Mouse (Mus musculus): ENCODE results near the gene Zfp654. TPM values are rescaled to one million over a fixed set of nuclear protein-coding genes. Genes with fewer than 3 reads are reported as not detected.
A peak's percentile ranks its signal among the peaks of the same experiment; 100 is the strongest.

The Zfp654 gene
- polyA plus RNA-seq, 1 experiment from 2014 or later, result 8.5 TPM

DNA sequence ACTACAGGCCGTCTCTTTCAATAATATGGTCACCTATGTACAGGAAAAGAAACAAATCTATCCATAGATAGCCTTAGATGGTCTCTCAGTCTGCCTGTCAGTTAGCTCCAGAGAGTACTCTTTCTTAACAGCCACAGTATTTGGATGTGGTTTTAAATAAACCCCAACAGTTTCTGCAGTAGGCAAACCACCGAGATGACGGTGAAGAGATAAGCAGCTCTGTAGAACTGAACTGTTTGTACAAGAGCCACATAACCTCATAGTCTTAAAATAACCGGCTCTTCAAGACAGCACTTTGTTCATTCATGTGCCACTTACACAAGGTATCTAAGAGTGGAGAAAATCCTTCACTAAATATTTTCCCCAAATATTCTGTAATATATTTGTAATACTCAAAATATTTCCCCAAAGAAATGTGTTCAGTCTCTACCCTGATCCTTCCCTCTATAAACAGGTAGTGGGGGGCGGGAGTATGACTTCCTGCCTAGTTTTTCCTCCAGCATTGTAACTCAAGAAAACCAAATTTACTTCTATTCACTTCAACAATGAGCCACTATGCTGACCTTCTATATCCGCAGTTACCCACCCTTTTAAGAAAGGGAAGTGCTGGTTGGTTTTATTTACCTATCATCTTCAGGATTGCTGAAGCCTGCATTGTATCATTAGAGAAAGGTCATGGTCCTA, 92.7 kb downstream of the Zfp654 start:
- Histone ChIP-seq H3K36me3 (ENCODE audit: control insufficient read depth, insufficient read depth, low read length) (peaks cover 9% of the 10 kb centered on the region; the same call in 1 of the 2 replicates), H3K9ac (replicated peaks; ENCODE audit: low read depth, low read length) (no peak overlapping the region), H3K4me1 (ENCODE audit: control insufficient read depth, insufficient read depth, low read length) (no peaks in the 10 kb centered on the region), H3K27ac (ENCODE audit: low read depth, low read length) (no peak overlapping the region), H3K4me2 (ENCODE audit: low read depth, low read length) (no peak overlapping the region), H3K27me3 (ENCODE audit: control insufficient read depth, insufficient read depth, low read length) (no peaks in the 10 kb centered on the region), H3K9me3 (ENCODE audit: control insufficient read depth, low read length) (no peaks in the 10 kb centered on the region), H3K4me3 (ENCODE audit: low read depth, low read length) (no peak overlapping the region)
- WGBS, result 89% methylated on average over 6 of the region's 6 CpGs
- ATAC-seq (ENCODE audit: low read depth), result no peak

DNA sequence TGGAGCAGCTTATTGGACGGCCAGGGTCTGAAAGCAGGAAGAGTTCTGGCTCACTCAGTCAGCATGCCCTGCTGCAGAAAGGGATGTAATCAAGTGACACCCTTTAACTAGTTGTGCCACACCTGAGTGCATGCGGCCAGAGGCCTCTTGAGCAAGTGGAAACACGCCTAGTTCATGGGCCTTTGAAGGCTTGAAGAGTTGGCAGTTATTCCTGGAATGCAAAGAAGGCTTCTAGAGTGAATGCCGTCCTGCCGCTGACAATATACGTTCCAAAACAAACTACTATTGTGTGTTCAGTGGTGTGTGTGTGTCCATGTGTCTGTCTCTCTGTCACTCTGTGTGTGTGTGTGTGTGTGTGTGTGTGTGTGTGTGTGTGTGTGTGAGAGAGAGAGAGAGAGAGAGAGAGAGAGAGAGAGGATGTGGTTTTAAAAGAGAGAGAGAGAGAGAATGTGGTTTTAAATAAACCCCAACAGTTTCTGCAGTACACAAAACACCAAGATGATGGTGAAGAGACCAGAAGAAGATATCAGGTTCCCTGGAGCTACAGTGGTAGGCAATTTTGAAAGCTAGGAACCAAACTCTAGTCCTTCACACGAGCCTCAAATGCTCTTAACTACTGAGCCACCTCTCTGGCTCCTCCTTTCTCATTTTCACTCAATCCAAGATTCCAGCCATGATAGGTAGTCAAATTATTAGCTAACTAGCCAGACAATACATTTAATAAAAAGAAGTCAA, 93.6 kb downstream of the Zfp654 start:
- Histone ChIP-seq H3K27me3 (ENCODE audit: control insufficient read depth, insufficient read depth, low read length) (no peaks in the 10 kb centered on the region), H3K27ac (ENCODE audit: low read depth, low read length) (no peak overlapping the region), H3K4me1 (ENCODE audit: control insufficient read depth, insufficient read depth, low read length) (no peaks in the 10 kb centered on the region), H3K36me3 (ENCODE audit: control insufficient read depth, insufficient read depth, low read length) (0 out of 2 replicates have a peak, but pooled peaks cover under 1% of the 10 kb centered on the region), H3K9ac (replicated peaks; ENCODE audit: low read depth, low read length) (no peak overlapping the region), H3K9me3 (ENCODE audit: control insufficient read depth, low read length) (no peaks in the 10 kb centered on the region), H3K4me2 (ENCODE audit: low read depth, low read length) (no peak overlapping the region), H3K4me3 (ENCODE audit: low read depth, low read length) (no peak overlapping the region)
- WGBS, result 94% methylated on average over 7 of the region's 7 CpGs
- no peak for ATAC-seq (ENCODE audit: low read depth)

DNA sequence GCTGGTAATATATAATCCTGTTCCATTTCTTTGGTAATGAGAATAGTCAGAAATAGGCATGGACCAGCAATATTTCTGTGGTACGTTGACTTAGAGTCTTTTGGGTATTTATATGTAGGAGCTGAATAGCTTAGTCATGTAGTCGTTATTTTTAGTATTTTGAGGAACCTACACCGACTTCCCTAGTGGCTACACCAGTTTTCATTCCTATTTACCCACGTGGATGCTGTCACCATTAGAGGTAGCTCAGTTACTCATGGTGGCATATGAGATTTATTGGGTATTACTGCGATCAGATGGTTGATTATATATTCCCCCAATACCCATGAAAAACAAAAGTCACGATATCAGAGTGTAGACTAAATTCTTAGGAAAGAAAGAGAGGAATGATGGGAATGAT, 95.1 kb downstream of the Zfp654 start:
- Histone ChIP-seq H3K27ac (ENCODE audit: low read depth, low read length) (no peak overlapping the region), H3K4me2 (ENCODE audit: low read depth, low read length) (no peak overlapping the region), H3K36me3 (ENCODE audit: control insufficient read depth, insufficient read depth, low read length) (no peaks in the 10 kb centered on the region), H3K9me3 (ENCODE audit: control insufficient read depth, low read length) (no peaks in the 10 kb centered on the region), H3K4me3 (ENCODE audit: low read depth, low read length) (no peak overlapping the region), H3K9ac (replicated peaks; ENCODE audit: low read depth, low read length) (no peak overlapping the region), H3K4me1 (ENCODE audit: control insufficient read depth, insufficient read depth, low read length) (no peaks in the 10 kb centered on the region), H3K27me3 (ENCODE audit: control insufficient read depth, insufficient read depth, low read length) (no peaks in the 10 kb centered on the region)
- 81% methylated on average over 6 of the region's 6 CpGs for WGBS
- ATAC-seq (ENCODE audit: low read depth), result no peak

DNA sequence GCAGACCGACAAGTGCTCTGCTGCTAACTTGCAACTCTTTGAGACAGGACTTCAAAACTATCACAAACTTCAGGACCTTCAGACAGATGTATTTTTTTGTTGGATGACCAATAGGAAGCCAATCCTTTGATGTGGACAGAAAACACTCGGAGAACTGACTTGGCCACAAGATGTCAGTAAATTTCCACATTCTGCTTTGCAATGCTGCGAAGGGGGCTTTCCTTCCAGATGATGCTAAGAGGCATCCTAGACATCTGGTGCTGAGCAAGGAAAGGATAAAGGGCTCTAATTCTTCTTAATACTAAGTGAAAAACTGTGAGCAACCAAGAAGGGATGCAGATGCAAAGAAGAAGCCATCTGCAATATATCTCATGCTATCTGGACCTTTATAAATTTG, 96.7 kb downstream of the Zfp654 start:
- H3K36me3 ChIP-seq (ENCODE audit: control insufficient read depth, insufficient read depth, low read length), result no peaks in the 10 kb centered on the region
- H3K4me1 ChIP-seq (ENCODE audit: control insufficient read depth, insufficient read depth, low read length), result no peaks in the 10 kb centered on the region
- H3K9me3 ChIP-seq (ENCODE audit: control insufficient read depth, low read length), result no peaks in the 10 kb centered on the region
- no peak overlapping the region for H3K27ac ChIP-seq (ENCODE audit: low read depth, low read length)
- H3K4me2 ChIP-seq (ENCODE audit: low read depth, low read length), result no peak overlapping the region
- WGBS, result 42% methylated on average over 3 of the region's 3 CpGs
- ATAC-seq (ENCODE audit: low read depth), result peak; percentile 79
- H3K9ac ChIP-seq (replicated peaks; ENCODE audit: low read depth, low read length), result no peak overlapping the region
- no peak overlapping the region for H3K4me3 ChIP-seq (ENCODE audit: low read depth, low read length)
- H3K27me3 ChIP-seq (ENCODE audit: control insufficient read depth, insufficient read depth, low read length), result no peaks in the 10 kb centered on the region

DNA sequence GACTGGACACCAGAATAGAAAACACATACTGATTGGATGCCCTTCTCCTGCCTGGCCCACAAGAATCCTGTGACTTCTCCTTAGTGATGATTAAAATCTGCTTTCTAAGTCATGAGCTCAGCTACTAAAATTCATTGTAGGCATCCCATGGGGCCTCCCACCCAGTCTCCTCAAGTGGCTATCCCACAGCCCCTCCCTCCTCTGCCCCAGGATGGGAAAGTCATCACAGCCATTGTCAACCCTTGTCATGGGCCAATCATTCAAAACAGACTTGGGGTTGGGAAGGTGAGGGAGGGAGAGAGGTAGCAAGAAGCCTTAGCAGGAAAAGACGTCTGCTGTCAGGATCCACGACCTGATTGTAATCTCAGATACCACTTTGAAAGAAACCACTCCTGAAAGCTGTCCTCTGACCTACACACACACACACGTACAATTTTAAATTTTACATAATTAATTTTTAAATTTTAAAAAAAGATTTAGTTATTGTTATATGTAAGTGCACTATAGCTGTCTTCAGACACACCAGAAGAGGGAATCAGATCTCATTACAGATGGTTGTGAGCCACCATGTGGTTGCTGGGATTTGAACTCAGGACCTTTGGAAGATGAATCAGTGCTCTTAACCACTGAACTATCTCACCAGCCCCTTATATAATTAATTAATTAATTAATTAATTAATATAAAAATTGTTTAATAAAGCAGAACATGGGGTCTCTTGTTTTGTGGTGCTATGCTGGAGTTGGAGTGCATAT, 97.3 kb downstream of the Zfp654 start:
- ATAC-seq (ENCODE audit: low read depth), result 0 out of 2 replicates have a peak, but pooled peaks have one; percentile 35
- H3K36me3 ChIP-seq (ENCODE audit: control insufficient read depth, insufficient read depth, low read length), result no peaks in the 10 kb centered on the region
- no peaks in the 10 kb centered on the region for H3K27me3 ChIP-seq (ENCODE audit: control insufficient read depth, insufficient read depth, low read length)
- H3K4me1 ChIP-seq (ENCODE audit: control insufficient read depth, insufficient read depth, low read length), result no peaks in the 10 kb centered on the region
- WGBS, result 79% methylated on average over 3 of the region's 3 CpGs
- no peak overlapping the region for H3K4me3 ChIP-seq (ENCODE audit: low read depth, low read length)
- H3K4me2 ChIP-seq (ENCODE audit: low read depth, low read length), result no peak overlapping the region
- H3K9ac ChIP-seq (replicated peaks; ENCODE audit: low read depth, low read length), result no peak overlapping the region
- H3K9me3 ChIP-seq (ENCODE audit: control insufficient read depth, low read length), result no peaks in the 10 kb centered on the region
- no peak overlapping the region for H3K27ac ChIP-seq (ENCODE audit: low read depth, low read length)

DNA sequence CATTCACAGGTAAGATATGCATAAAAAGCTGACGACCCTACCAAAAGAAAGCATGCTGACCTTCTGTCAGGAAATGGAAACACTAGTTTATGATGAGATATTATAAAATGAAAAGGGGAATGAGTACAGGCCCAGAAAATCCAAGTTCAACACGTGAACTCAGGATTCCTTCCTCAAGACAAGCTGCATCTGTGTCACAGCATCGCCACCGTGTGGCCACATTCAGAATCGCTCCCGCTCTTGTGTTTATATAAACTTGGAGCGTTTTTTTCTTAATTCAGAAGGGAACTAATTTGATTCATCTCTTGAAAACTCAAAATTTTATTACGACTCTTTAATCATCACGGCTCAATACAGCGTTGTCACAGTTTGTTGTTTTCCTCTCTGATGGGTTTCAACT, 103.2 kb downstream of the Zfp654 start:
- no peak; the same call in 1 of the 2 replicates for ATAC-seq (ENCODE audit: low read depth)
- Histone ChIP-seq H3K27ac (ENCODE audit: low read depth, low read length) (no peak overlapping the region), H3K4me3 (ENCODE audit: low read depth, low read length) (no peak overlapping the region), H3K9me3 (ENCODE audit: control insufficient read depth, low read length) (no peaks in the 10 kb centered on the region), H3K9ac (replicated peaks; ENCODE audit: low read depth, low read length) (no peak overlapping the region), H3K27me3 (ENCODE audit: control insufficient read depth, insufficient read depth, low read length) (no peaks in the 10 kb centered on the region), H3K36me3 (ENCODE audit: control insufficient read depth, insufficient read depth, low read length) (no peaks in the 10 kb centered on the region), H3K4me2 (ENCODE audit: low read depth, low read length) (no peak overlapping the region), H3K4me1 (ENCODE audit: control insufficient read depth, insufficient read depth, low read length) (no peaks in the 10 kb centered on the region)
- WGBS, result 10% methylated on average over 10 of the region's 10 CpGs

DNA sequence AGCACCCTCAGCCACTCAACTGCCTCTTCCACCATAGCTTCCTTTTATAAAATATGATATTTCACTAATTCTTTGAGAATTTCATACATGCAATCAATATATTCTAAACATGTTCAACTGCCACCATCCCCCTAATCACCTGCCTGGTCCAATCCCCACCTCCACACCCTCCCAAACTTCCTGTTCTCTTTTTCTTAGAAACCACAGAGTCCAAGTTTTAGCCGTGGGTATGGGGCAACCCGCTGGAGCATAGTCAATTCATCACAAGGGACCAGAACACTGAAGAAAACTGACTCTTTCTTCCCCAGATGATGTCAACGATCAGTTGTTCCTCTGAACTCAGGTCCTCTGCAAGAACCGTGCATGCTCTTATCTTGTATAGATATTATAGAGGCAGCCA, 106.4 kb downstream of the Zfp654 start:
- H3K4me2 ChIP-seq (ENCODE audit: low read depth, low read length), result no peak overlapping the region
- WGBS, result 88% methylated on average over 4 of the region's 4 CpGs
- no peaks in the 10 kb centered on the region for H3K36me3 ChIP-seq (ENCODE audit: control insufficient read depth, insufficient read depth, low read length)
- H3K27me3 ChIP-seq (ENCODE audit: control insufficient read depth, insufficient read depth, low read length), result no peaks in the 10 kb centered on the region
- H3K9ac ChIP-seq (replicated peaks; ENCODE audit: low read depth, low read length), result no peak overlapping the region
- no peak overlapping the region for H3K27ac ChIP-seq (ENCODE audit: low read depth, low read length)
- H3K4me3 ChIP-seq (ENCODE audit: low read depth, low read length), result no peak overlapping the region
- ATAC-seq (ENCODE audit: low read depth), result no peak
- H3K4me1 ChIP-seq (ENCODE audit: control insufficient read depth, insufficient read depth, low read length), result no peaks in the 10 kb centered on the region
- H3K9me3 ChIP-seq (ENCODE audit: control insufficient read depth, low read length), result no peaks in the 10 kb centered on the region

DNA sequence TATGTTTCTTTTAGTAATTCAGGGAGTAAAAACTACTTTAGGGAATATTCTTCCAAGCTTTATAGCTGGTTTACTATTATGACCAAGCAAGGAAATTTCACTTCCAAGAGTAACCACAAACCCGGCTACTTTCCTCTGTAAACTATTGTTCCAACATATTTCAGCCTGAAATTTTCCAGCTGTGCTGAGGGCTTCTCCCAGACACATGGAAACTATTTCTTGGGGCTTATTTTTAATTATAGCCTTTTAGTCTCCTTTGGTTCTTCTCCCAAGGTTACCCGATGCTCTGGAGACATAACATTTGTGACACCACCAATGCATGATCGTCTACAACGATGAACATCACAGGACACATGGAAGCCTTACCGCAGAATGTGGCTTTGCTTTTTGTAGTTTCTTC, 114.2 kb downstream of the Zfp654 start:
- Histone ChIP-seq H3K9ac (replicated peaks; ENCODE audit: low read depth, low read length) (no peak overlapping the region), H3K4me2 (ENCODE audit: low read depth, low read length) (no peak overlapping the region), H3K9me3 (ENCODE audit: control insufficient read depth, low read length) (no peaks in the 10 kb centered on the region), H3K27me3 (ENCODE audit: control insufficient read depth, insufficient read depth, low read length) (no peaks in the 10 kb centered on the region), H3K4me3 (ENCODE audit: low read depth, low read length) (no peak overlapping the region), H3K36me3 (ENCODE audit: control insufficient read depth, insufficient read depth, low read length) (no peaks in the 10 kb centered on the region), H3K4me1 (ENCODE audit: control insufficient read depth, insufficient read depth, low read length) (no peaks in the 10 kb centered on the region), H3K27ac (ENCODE audit: low read depth, low read length) (no peak overlapping the region)
- 91% methylated on average over 5 of the region's 5 CpGs for WGBS
- no peak for ATAC-seq (ENCODE audit: low read depth)

Data from neural tube, embryonic 14.5 days (tissue).